Mouse (Mus musculus) intestine, postnatal 0 days (tissue): ENCODE measurements around the gene Ccl6. TPM values are rescaled to one million over a fixed set of nuclear protein-coding genes. Genes with fewer than 3 reads are reported as not detected.

Experiments
- ATAC-seq: fragments of 200-750 bp; cut with Nextera tagmentation; 2 replicates; pipeline ENCODE4 v1.8.0; 2017; ENCODE audit warnings: mild to moderate bottlenecking, moderate TSS enrichment, moderate library complexity
- H3K27ac ChIP-seq: fragments of 300-500 bp; sonication (generic); 2 replicates; pipeline ENCODE4 v1.5.1; 2014; ENCODE audit warnings: mild to moderate bottlenecking, low read depth, low read length, moderate library complexity
- H3K27me3 ChIP-seq: fragments of 300-500 bp; sonication (generic); replicated peaks from 2 replicates; pipeline ENCODE4 v1.6.1; 2014; ENCODE audit warnings: low read length, mixed read lengths; ENCODE audit not compliant: control insufficient read depth, insufficient read depth
- H3K36me3 ChIP-seq: fragments of 300-500 bp; sonication (generic); 2 replicates; pipeline ENCODE4 v1.6.1; 2014; ENCODE audit warnings: mild to moderate bottlenecking, moderate library complexity; ENCODE audit not compliant: control insufficient read depth, insufficient read depth
- H3K4me1 ChIP-seq: fragments of 300-500 bp; sonication (generic); replicated peaks from 2 replicates; pipeline ENCODE4 v1.6.1; 2014; ENCODE audit warnings: antibody characterized with exemption, low read length, mixed read lengths; ENCODE audit not compliant: control insufficient read depth, insufficient read depth
- H3K4me2 ChIP-seq: fragments of 300-500 bp; sonication (generic); replicated peaks from 2 replicates; pipeline ENCODE4 v1.6.1; 2014; ENCODE audit warnings: low read depth, mild to moderate bottlenecking, moderate library complexity
- H3K4me3 ChIP-seq: fragments of 300-500 bp; sonication (generic); 2 replicates; pipeline ENCODE4 v1.5.1; 2014; ENCODE audit warnings: low read depth, low read length
- H3K9ac ChIP-seq: fragments of 300-500 bp; sonication (generic); 2 replicates; pipeline ENCODE4 v1.6.1; 2014; ENCODE audit warnings: mild to moderate bottlenecking, low read depth, low read length
- H3K9me3 ChIP-seq: fragments of 300-500 bp; sonication (generic); 2 replicates; pipeline ENCODE4 v1.6.1; 2016; ENCODE audit warnings: mixed run types; ENCODE audit not compliant: control insufficient read depth
- CTCF ChIP-seq: sonication (generic); IDR thresholded peaks from 2 replicates; pipeline ENCODE4 v1.5.1; 2016; ENCODE audit warnings: low read depth, mild to moderate bottlenecking, control low read depth, antibody characterized with exemption, moderate library complexity
- WGBS: fragments of 180-500 bp; shearing (Covaris S2); extraction: QIAGEN DNeasy Blood & Tissue Kit; methylation state at CpG from one replicate; pipeline ENCODE4 v1.1.7; 2014; 5-methylcytosine and 5-hydroxymethylcytosine counted together
- polyA plus RNA-seq: library from polyadenylated mRNA; unstranded; fragments of >200 nt; fragmentation: Nextera tagmentation; extraction: Ambion mirVana; gene quantifications from 2 replicates; pipeline ENCODE4 v1.2.1, GENCODE M21; 2015

The Ccl6 gene
- polyA plus RNA-seq, 1 experiment from 2014 or later: 100 TPM

DNA sequence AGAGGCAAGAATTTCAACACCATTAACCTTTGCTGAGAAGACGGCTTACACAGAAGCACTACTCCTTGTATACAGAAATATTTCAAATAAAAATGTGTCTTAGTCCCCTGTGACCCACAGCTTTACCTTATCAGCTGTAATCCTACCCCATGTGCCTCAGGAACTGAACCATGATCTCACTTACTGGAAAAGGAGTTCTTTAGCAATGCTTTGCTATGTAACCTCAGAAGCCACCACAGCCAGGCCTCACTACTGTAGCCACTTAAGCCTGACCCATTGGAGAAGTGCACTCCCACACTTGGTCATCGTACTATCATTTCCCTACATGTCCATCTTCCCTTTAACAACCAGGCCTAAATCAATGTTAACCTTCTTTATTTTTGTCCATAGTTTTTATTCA is 7.7 kb upstream of the Ccl6 start:
- WGBS: 66% methylated on average over 2 of the region's 2 CpGs
- no peak overlapping the region; the same call in 1 of the 2 replicates for H3K27ac ChIP-seq
- TF ChIP-seq CTCF: no peak
- no peak overlapping the region for H3K9ac ChIP-seq
- H3K4me1 ChIP-seq: no peaks in the 10 kb centered on the region
- no peaks in the 10 kb centered on the region for H3K27me3 ChIP-seq
- no peak overlapping the region for H3K4me2 ChIP-seq
- ATAC-seq: no peak; the same call in 1 of the 2 replicates
- H3K4me3 ChIP-seq: no peak overlapping the region
- H3K36me3 ChIP-seq: no peaks in the 10 kb centered on the region
- no peaks in the 10 kb centered on the region for H3K9me3 ChIP-seq

- Histone ChIP-seq H3K4me2 (no peak overlapping the region), H3K36me3 (no peaks in the 10 kb centered on the region), H3K27me3 (no peaks in the 10 kb centered on the region), H3K9me3 (no peaks in the 10 kb centered on the region), H3K4me1 (no peaks in the 10 kb centered on the region), H3K27ac (no peak overlapping the region), H3K4me3 (no peak overlapping the region), H3K9ac (no peak overlapping the region)
- no peak for ATAC-seq
- TF ChIP-seq CTCF: no peak
- WGBS: 75% methylated on average over 3 of the region's 3 CpGs
These were observed 6.1 kb upstream of the Ccl6 start for GRCm38 (mm10) chr11:83598991-83599390.

DNA sequence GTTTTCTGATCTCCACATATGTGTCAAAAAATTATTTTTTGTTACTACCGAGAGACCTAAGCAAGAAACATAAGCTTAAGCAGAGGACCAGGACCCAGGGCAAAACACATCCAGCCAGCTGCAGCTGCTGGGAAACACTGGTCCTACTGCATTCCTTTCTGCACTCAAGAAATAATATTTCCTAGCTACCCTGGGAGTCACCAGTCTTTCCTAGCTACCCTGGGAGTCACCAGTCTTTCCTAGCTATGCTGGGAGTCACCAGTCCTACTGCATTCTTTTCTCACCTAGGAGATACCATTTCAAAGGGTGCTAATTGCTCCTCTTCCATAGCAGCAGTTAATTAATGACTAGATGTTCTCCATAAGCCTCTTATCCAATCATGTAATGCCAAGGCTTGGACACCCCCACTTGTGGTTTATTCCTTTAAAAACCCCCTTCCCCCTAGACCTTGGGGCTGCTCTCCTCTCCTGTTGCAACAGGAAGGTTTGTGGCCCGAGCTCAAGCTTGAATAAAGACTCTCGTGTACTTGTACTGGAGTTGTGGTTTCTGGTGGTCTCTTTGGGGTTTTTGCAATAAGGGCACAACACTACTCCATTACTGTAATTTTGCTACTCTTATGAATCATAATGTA is 5.4 kb upstream of the Ccl6 start:
- H3K9me3 ChIP-seq: no peaks in the 10 kb centered on the region
- 70% methylated on average over 3 of the region's 3 CpGs for WGBS
- TF ChIP-seq CTCF: no peak
- H3K4me3 ChIP-seq: no peak overlapping the region
- no peaks in the 10 kb centered on the region for H3K27me3 ChIP-seq
- no peak overlapping the region for H3K4me2 ChIP-seq
- no peak for ATAC-seq
- no peak overlapping the region for H3K27ac ChIP-seq
- H3K4me1 ChIP-seq: no peaks in the 10 kb centered on the region
- no peak overlapping the region for H3K9ac ChIP-seq
- H3K36me3 ChIP-seq: no peaks in the 10 kb centered on the region

GRCm38 (mm10) chr11:83597796-83598195 is 4.9 kb upstream of the Ccl6 start:
- no peaks in the 10 kb centered on the region for H3K36me3 ChIP-seq
- no peak for TF ChIP-seq CTCF
- H3K4me2 ChIP-seq: no peak overlapping the region
- no peak overlapping the region for H3K4me3 ChIP-seq
- H3K9ac ChIP-seq: no peak overlapping the region
- H3K4me1 ChIP-seq: no peaks in the 10 kb centered on the region
- H3K27me3 ChIP-seq: no peaks in the 10 kb centered on the region
- ATAC-seq: no peak
- 87% methylated on average over 7 of the region's 7 CpGs for WGBS
- no peak overlapping the region for H3K27ac ChIP-seq
- H3K9me3 ChIP-seq: no peaks in the 10 kb centered on the region

DNA sequence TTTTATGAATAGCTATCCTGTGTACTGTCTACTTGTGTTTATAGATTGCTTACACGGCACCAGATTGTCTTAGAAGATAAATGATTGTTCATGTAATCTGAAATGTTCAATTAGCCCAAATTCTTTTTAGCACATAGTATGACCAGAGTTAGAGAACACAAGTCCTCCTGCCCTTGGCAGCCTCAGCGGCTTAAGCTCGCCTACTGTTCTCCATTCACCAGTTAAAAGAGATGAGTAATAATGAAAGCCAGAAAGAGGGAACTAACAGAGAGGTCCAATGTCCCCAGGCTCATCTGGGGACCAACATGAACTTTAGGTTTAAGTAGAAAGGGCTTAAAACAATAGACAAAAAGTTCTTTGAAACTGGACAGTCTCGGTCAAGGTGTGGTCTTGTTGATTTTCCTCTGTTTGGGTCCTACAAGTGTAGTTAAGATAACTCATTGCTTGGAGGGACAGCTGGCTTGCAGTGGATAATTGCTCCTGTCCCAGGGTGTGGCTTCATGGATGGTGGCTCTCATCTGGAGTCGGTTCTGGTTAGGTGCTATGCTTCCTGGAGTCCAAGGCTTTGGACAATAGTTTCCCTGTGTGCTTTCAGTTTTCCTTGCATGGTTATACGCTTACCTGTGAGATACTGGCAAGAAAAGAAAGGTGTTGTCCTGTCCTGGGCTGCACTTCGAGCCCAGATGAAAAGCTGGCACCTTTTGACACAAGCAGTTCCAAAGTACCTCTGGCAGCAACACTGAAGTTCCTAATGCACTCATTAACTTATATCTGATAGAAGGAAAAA is 3.0 kb upstream of the Ccl6 start:
- 51% methylated on average over 7 of the region's 7 CpGs for WGBS
- H3K27me3 ChIP-seq: no peaks in the 10 kb centered on the region
- peak overlapping the region; percentile 65 for H3K27ac ChIP-seq
- no peaks in the 10 kb centered on the region for H3K36me3 ChIP-seq
- no peaks in the 10 kb centered on the region for H3K9me3 ChIP-seq
- peak; percentile 85 for ATAC-seq
- no peak overlapping the region for H3K4me3 ChIP-seq
- no peaks in the 10 kb centered on the region for H3K4me1 ChIP-seq
- TF ChIP-seq CTCF: no peak
- no peak overlapping the region for H3K9ac ChIP-seq
- peak overlapping the region; percentile 9; the same call in 1 of the 2 replicates for H3K4me2 ChIP-seq

DNA sequence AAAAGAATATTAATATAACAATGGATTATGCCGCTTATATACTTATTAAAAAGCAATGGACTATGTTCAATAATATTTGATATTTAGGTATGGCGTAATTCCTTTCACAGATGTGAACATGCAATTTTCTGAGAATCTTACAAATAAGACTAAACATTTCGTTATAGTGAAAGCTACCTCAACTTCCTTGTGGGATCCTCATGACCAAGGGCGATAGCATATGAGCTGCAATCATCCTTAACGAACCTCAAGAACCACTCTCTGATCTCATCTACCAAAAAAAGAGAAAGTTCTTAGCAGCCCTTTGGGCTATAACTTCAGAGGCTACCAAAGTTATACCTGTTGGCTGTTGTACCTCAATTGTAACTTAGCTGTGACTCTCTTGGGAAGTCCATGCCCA is 566 bp upstream of the Ccl6 start:
- no peak for ATAC-seq
- Histone ChIP-seq H3K27ac (no peak overlapping the region), H3K4me3 (no peak overlapping the region), H3K4me1 (no peaks in the 10 kb centered on the region), H3K9ac (no peak overlapping the region), H3K36me3 (no peaks in the 10 kb centered on the region), H3K27me3 (no peaks in the 10 kb centered on the region), H3K4me2 (no peak overlapping the region), H3K9me3 (no peaks in the 10 kb centered on the region)
- TF ChIP-seq CTCF: no peak
- 89% methylated on average over 5 of the region's 5 CpGs for WGBS
